Comparison of ENCODE assay signal across 20 mouse cellular contexts in the genomic region with DNA sequence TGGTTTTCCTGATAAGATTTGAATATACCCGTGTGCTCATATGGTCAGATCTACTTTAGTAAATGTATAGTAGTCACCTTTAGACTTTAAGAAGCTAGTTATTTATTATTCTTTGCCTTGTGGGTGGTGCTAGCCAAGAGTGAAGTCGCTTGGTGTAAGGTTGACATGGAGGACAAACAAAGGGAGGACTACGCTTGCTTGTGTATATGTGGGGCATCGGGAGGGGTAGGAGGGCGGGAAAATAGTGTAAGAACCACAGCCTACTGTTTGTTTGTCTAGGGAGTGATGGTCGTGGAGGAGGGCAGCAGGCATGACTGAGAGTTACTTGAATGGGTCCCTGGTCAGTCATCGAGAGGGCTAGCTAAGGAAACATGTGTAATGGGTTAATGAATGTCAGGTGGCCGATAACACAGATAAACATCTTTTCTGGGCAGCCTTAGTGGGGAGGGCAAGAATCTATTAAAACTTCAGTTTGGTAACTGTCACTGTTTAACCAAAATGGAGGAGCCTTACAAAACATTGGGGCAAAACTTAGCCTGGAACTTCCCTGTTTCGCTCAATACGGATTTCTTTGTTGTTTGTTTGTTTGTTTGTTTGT. TPM values are rescaled to one million over a fixed set of nuclear protein-coding genes. Genes with fewer than 3 reads are reported as not detected.
A peak's percentile ranks its signal among the peaks of the same experiment; 100 is the strongest.
DNase-seq lines count a peak whose midpoint lies in the region; ATAC-seq and TF ChIP-seq lines count a peak whose summit lies in the region.
"Had no signal": no experiment of that assay in that cellular context is flagged by ENCODE, and none has a peak within 500 bp of the region (broad histone marks: within the 10 kb centered on the region; RNA-seq: fewer than 3 reads in every experiment).

No protein-coding gene starts in this region.

- H3K9ac ChIP-seq in kidney, embryonic 16.5 days (replicated peaks; ENCODE audit: low read length) = no peak overlapping the region
- H3K9ac ChIP-seq in liver, embryonic 14.5 days (replicated peaks) = no peak overlapping the region
- no peak overlapping the region for H3K9ac ChIP-seq in stomach, postnatal 0 days (ENCODE audit: low read length)
- H3K9ac ChIP-seq in forebrain, embryonic 16.5 days (replicated peaks; ENCODE audit: low read depth, low read length) = no peak overlapping the region
- H3K9ac ChIP-seq: embryonic facial prominence, embryonic 15.5 days; hindbrain, embryonic 15.5 days; lung, embryonic 15.5 days; neural tube, embryonic 15.5 days had no signal

- H3K4me1 ChIP-seq in kidney, embryonic 16.5 days (ENCODE audit: insufficient read depth, low read length) = peaks cover 3% of the 10 kb centered on the region; the same call in 1 of the 2 replicates
- peaks cover 25% of the 10 kb centered on the region for H3K4me1 ChIP-seq in embryonic facial prominence, embryonic 10.5 days
- peaks cover 14 to 36% of the 10 kb centered on the region in 2 experiments for H3K4me1 ChIP-seq in liver, embryonic 14.5 days (replicated peaks; ENCODE audit: control insufficient read depth in 2 of 2, insufficient read depth in 2 of 2, low read length in 1 of 2)
- H3K4me1 ChIP-seq in stomach, postnatal 0 days (replicated peaks; ENCODE audit: control insufficient read depth, insufficient read depth) = no peaks in the 10 kb centered on the region
- H3K4me1 ChIP-seq in forebrain, embryonic 16.5 days (replicated peaks; ENCODE audit: control insufficient read depth, insufficient read depth, low read length) = peaks cover 4% of the 10 kb centered on the region; the same call in 1 of the 2 replicates

- no peaks in the 10 kb centered on the region for H3K36me3 ChIP-seq in kidney, embryonic 16.5 days (ENCODE audit: insufficient read depth, low read length)
- H3K36me3 ChIP-seq in embryonic facial prominence, embryonic 10.5 days (replicated peaks) = no peaks in the 10 kb centered on the region
- no peaks in the 10 kb centered on the region for H3K36me3 ChIP-seq in liver, embryonic 14.5 days (replicated peaks; ENCODE audit: control insufficient read depth, insufficient read depth, low read depth)
- H3K36me3 ChIP-seq in stomach, postnatal 0 days (ENCODE audit: control insufficient read depth, insufficient read depth, low read length) = no peaks in the 10 kb centered on the region
- no peaks in the 10 kb centered on the region for H3K36me3 ChIP-seq in forebrain, embryonic 16.5 days (ENCODE audit: control insufficient read depth, insufficient read depth)
- H3K36me3 ChIP-seq: embryonic facial prominence, embryonic 15.5 days; hindbrain, embryonic 15.5 days; limb, embryonic 10.5 days; lung, embryonic 15.5 days; neural tube, embryonic 15.5 days had no signal

- H3K4me3 ChIP-seq in kidney, embryonic 16.5 days (ENCODE audit: low read length) = no peak overlapping the region
- H3K4me3 ChIP-seq in embryonic facial prominence, embryonic 10.5 days = no peak overlapping the region
- H3K4me3 ChIP-seq in liver, embryonic 14.5 days (ENCODE audit: insufficient read depth in 1 of 2, low read depth in 2 of 2, low read length in 2 of 2) = no peak overlapping the region
- no peak overlapping the region for H3K4me3 ChIP-seq in stomach, postnatal 0 days (ENCODE audit: low read depth, low read length)
- no peak overlapping the region for H3K4me3 ChIP-seq in forebrain, embryonic 16.5 days (replicated peaks; ENCODE audit: low read length)
- H3K4me3 ChIP-seq: embryonic facial prominence, embryonic 15.5 days; heart, adult 2 months; hindbrain, embryonic 15.5 days; layer of hippocampus, adult 2 months; limb, embryonic 10.5 days; lung, embryonic 15.5 days; neural tube, embryonic 15.5 days had no signal

- peaks cover 6% of the 10 kb centered on the region; the same call in 1 of the 2 replicates for H3K27me3 ChIP-seq in kidney, embryonic 16.5 days (ENCODE audit: insufficient read depth, low read length)
- H3K27me3 ChIP-seq in embryonic facial prominence, embryonic 10.5 days (replicated peaks; ENCODE audit: low read depth, poor library complexity, severe bottlenecking) = peaks cover 34% of the 10 kb centered on the region
- no peaks in the 10 kb centered on the region for H3K27me3 ChIP-seq in liver, embryonic 14.5 days (ENCODE audit: control insufficient read depth, insufficient read depth, low read length)
- no peaks in the 10 kb centered on the region for H3K27me3 ChIP-seq in stomach, postnatal 0 days (ENCODE audit: control insufficient read depth, insufficient read depth, low read length)
- H3K27me3 ChIP-seq in forebrain, embryonic 16.5 days (replicated peaks; ENCODE audit: control insufficient read depth, insufficient read depth, low read length) = no peaks in the 10 kb centered on the region

- no peak for TF ChIP-seq EP300 in liver, embryonic 14.5 days (IDR thresholded peaks at IDR 0.05; ENCODE audit: low read depth)
- TF ChIP-seq EP300 in stomach, postnatal 0 days (optimal IDR thresholded peaks at IDR 0.05) = no peak

- WGBS in kidney, embryonic 16.5 days = 36% methylated on average over 10 of the region's 10 CpGs
- WGBS in embryonic facial prominence, embryonic 10.5 days = 52% methylated on average over 10 of the region's 10 CpGs
- 37% methylated on average over 10 of the region's 10 CpGs for WGBS in liver, embryonic 14.5 days (ENCODE audit: insufficient replicate concordance)
- WGBS in stomach, postnatal 0 days = 30% methylated on average over 10 of the region's 10 CpGs
- WGBS in forebrain, embryonic 16.5 days = 84% methylated on average over 10 of the region's 10 CpGs

- peak overlapping the region; percentile 44; the same call in 1 of the 2 replicates for H3K27ac ChIP-seq in kidney, embryonic 16.5 days (ENCODE audit: low read length)
- peak overlapping the region; percentile 7 for H3K27ac ChIP-seq in embryonic facial prominence, embryonic 10.5 days (replicated peaks)
- H3K27ac ChIP-seq in liver, embryonic 14.5 days = peak overlapping the region; percentile 25; the same call in 1 of the 2 replicates
- H3K27ac ChIP-seq in stomach, postnatal 0 days (replicated peaks) = peak overlapping the region; percentile 1; the same call in 1 of the 2 replicates
- no peak overlapping the region for H3K27ac ChIP-seq in forebrain, embryonic 16.5 days (ENCODE audit: low read length)
- H3K27ac ChIP-seq: embryonic facial prominence, embryonic 15.5 days; heart, adult 2 months; hindbrain, embryonic 15.5 days; layer of hippocampus, adult 2 months; limb, embryonic 10.5 days; lung, embryonic 15.5 days; neural tube, embryonic 15.5 days had no signal

- TF ChIP-seq CTCF in liver, embryonic 14.5 days (IDR thresholded peaks at IDR 0.05; ENCODE audit: low read depth) = no peak
- TF ChIP-seq CTCF in stomach, postnatal 0 days (IDR thresholded peaks at IDR 0.05; ENCODE audit: low read depth) = no peak

- ATAC-seq in kidney, embryonic 16.5 days (ENCODE audit: low FRiP score, low TSS enrichment) = peak; percentile 59; the same call in 1 of the 2 replicates
- no peak for ATAC-seq in liver, embryonic 14.5 days (ENCODE audit: insufficient read depth)
- peak; percentile 82 for ATAC-seq in stomach, postnatal 0 days (ENCODE audit: low FRiP score, low TSS enrichment)
- ATAC-seq in forebrain, embryonic 16.5 days = no peak

- H3K9me3 ChIP-seq in kidney, embryonic 16.5 days (ENCODE audit: low read length) = no peaks in the 10 kb centered on the region
- no peaks in the 10 kb centered on the region for H3K9me3 ChIP-seq in embryonic facial prominence, embryonic 10.5 days
- no peaks in the 10 kb centered on the region for H3K9me3 ChIP-seq in liver, embryonic 14.5 days (ENCODE audit: control insufficient read depth, low read length)
- no peaks in the 10 kb centered on the region for H3K9me3 ChIP-seq in stomach, postnatal 0 days (ENCODE audit: control insufficient read depth, low read length)
- H3K9me3 ChIP-seq in forebrain, embryonic 16.5 days (ENCODE audit: control insufficient read depth, low read length) = no peaks in the 10 kb centered on the region
- H3K9me3 ChIP-seq: embryonic facial prominence, embryonic 15.5 days; hindbrain, embryonic 15.5 days; limb, embryonic 10.5 days; lung, embryonic 15.5 days; neural tube, embryonic 15.5 days had no signal

- no peak for DNase-seq in kidney, postnatal 25 days
- DNase-seq in embryonic facial prominence, embryonic 10.5 days (ENCODE audit: low spot score) = peak; percentile 33
- no peak for DNase-seq in liver, embryonic 14.5 days (ENCODE audit: low read depth in 3 of 3, low spot score in 3 of 3)
- peak; percentile 47 for DNase-seq in stomach, postnatal 0 days (ENCODE audit: low spot score)
- DNase-seq in ovary, postnatal 14 days (ENCODE audit: low spot score) = no peak
- no peak for DNase-seq in gastrocnemius, adult 8-10 months (ENCODE audit: low spot score in 2 of 2)
- DNase-seq: adrenal gland, postnatal 10 days; heart, adult 2 months; heart, postnatal 10 days; kidney, adult 9 months; right cerebral cortex, adult 18-20 months; thymus, postnatal 36 days had no signal

- H3K4me2 ChIP-seq in kidney, embryonic 16.5 days (replicated peaks; ENCODE audit: low read depth, low read length) = no peak overlapping the region
- peak overlapping the region; percentile 25 for H3K4me2 ChIP-seq in liver, embryonic 14.5 days (ENCODE audit: low read depth)
- H3K4me2 ChIP-seq in stomach, postnatal 0 days (replicated peaks; ENCODE audit: low read depth) = no peak overlapping the region
- H3K4me2 ChIP-seq in forebrain, embryonic 16.5 days (ENCODE audit: low read length) = no peak overlapping the region
- H3K4me2 ChIP-seq: embryonic facial prominence, embryonic 15.5 days; hindbrain, embryonic 15.5 days; lung, embryonic 15.5 days; neural tube, embryonic 15.5 days had no signal

RNA-seq across cellular contexts. Expression of gene Lcor, which starts 37.3 kb away (rescaled TPM):
- polyA plus RNA-seq in kidney, embryonic 16.5 days (2015; fragmentation: Nextera tagmentation; extraction: Ambion mirVana) = 13.4 and 16.4 TPM in 2 replicates
- 13.5 and 14.6 TPM in 2 replicates for polyA plus RNA-seq in embryonic facial prominence, embryonic 10.5 days (2016; fragmentation: Nextera tagmentation; extraction: Ambion mirVana)
- polyA plus RNA-seq in liver, embryonic 14.5 days (2012; rRNA removed) = 0.90 and 1.1 TPM in 2 replicates
- polyA plus RNA-seq in liver, embryonic 14.5 days (2014; fragmentation: Nextera tagmentation; extraction: Ambion mirVana) = 5.2 and 5.6 TPM in 2 replicates
- 12.9 TPM in 2 replicates for polyA plus RNA-seq in stomach, postnatal 0 days (2015; fragmentation: Nextera tagmentation; extraction: Ambion mirVana)
- polyA plus RNA-seq in forebrain, embryonic 16.5 days (2015; fragmentation: Nextera tagmentation; extraction: Ambion mirVana) = 20.1 and 21.8 TPM in 2 replicates
- total RNA-seq in gastrocnemius, adult 8-10 months (2022) = 10 to 100 TPM; 12.4 to 15.4 (median 13.2) TPM

Comparison
In these comparisons a context has a peak if more than half of its experiments do, and no peak if none do; other contexts are left out.
1. ATAC-seq: peak in kidney, embryonic 16.5 days (single experiment) and stomach, postnatal 0 days (single experiment); none in liver, embryonic 14.5 days (single experiment) and forebrain, embryonic 16.5 days (single experiment).
2. DNase-seq: peak in embryonic facial prominence, embryonic 10.5 days (single experiment) and stomach, postnatal 0 days (single experiment); none in kidney, postnatal 25 days (0 of 2), liver, embryonic 14.5 days (0 of 3), ovary, postnatal 14 days (single experiment) and gastrocnemius, adult 8-10 months (0 of 2).